Mouse (Mus musculus): ENCODE measurements around the gene Sin3a.
A peak's percentile ranks its signal among the peaks of the same experiment; 100 is the strongest.

Gene Sin3a

DNA sequence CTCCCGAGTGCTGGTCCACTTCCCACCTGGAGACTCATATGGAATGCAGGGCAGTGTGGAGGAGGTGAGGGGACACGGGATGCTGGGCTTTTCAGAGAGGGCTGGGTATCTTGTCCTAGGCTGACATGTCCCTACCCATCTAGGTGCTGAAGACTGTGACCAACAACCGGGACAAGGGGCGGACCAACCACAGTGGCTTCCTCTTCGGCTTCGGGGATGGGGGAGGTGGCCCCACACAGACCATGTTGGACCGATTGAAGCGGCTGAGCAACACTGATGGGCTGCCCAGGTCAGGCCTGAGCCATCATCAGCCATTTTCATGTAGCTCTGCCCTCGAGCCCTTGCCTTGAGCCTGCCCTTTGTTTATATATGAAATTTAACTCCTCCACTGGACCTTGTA is 65.9 kb downstream of the Sin3a start:
- no peak for DNase-seq

DNA sequence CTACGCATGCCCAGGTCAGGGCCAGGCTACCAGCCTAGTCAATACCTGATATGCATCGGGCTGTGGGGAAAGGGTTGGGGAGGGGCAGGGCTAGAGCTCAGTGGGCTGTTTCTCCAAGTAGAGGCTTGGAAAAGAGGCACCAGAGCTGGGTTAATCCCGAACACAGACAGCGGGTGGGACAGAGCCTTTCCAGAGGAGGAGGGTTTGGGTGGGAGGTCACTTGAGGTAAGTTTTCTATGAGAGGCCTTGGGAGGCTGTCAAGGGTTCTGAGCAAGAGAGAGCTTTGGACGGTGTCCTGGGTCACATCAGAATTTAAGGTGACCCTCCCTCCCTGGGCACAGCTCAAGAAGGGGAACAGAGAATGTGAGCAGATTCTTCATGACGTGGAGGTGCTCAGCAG is 66.7 kb downstream of the Sin3a start:
- no peak for DNase-seq

DNA sequence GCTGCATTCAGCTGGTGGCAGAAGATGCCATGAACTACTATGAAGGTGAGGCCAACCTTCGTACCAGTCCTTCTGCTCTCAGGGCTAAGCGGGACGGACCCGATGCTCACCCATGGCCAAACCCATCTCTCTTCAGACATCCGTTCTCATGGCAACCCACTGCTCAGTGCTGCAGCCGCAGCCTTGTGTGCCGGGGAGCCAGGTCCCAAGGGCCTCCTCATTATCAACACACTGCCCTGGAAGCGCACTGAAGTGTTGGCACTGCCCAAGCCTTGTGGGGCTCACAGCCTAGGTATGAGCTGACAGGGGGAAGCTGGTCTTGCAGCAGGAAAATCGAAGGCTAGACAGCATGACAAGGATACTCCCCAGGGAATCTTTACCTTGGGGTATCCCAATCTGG is 67.3 kb downstream of the Sin3a start:
- no peak for DNase-seq

DNA sequence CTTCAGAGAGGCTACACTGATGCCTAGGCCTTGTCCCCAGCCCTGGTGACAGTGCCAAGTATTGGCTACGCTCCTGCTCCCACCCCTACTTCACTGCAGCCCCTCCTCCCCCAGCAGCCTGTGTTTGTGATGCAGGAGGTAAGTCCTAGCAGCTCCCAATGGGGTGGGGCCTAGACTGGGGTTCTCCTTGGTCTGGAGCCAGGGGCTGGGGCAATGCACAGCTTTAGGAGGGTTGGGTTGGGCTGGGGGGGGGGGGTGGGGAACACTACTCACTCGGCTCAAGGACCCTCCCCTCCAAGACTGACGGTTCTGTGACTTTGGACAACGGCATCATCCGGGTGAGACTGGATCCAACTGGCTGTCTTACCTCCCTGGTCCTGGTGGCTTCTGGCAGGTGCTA is 67.7 kb downstream of the Sin3a start:
- DNase-seq, result no peak

DNA sequence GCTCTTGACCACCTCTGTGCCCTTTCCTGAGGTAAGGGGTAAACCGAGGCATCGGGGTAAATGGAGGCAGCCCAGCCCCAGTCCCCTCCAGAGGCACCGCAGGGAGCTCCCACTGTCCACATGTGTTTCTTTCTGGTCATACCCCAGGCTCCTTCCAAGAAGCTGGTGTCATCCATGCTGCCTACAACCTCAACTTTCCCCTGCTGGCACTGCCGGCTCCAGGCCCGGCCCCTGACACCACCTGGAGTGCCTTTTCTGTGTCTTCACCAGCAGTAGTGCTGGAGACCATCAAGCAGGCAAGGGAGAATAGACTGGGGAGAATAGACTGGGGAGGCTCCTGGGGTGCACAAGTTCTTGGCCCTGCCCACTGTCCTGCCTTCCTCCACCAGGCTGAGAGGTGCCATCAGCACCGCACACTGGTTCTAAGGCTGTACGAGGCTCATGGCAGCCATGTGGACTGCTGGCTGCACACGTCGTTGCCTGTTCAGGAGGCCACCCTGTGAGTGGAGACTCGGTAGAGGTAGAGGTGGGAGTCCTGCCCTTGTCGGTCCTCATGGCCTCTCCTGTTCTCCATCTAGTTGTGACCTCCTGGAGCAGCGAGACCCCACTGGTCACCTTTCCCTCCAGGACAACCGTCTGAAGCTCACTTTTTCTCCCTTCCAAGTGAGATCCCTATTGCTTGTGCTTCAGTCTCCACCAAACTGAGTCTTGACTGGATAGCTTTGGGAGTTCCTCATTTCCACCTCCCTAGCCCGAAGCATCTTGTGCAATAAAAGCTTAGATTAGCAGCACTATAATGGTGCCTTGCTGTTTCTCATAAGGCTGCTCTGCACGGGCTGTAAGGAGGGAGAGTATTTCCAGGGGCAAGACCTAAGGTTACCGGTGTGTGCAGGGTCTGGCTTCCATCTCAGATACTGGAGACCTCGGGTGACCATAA is 69.8 kb downstream of the Sin3a start:
- no peak for DNase-seq

DNA sequence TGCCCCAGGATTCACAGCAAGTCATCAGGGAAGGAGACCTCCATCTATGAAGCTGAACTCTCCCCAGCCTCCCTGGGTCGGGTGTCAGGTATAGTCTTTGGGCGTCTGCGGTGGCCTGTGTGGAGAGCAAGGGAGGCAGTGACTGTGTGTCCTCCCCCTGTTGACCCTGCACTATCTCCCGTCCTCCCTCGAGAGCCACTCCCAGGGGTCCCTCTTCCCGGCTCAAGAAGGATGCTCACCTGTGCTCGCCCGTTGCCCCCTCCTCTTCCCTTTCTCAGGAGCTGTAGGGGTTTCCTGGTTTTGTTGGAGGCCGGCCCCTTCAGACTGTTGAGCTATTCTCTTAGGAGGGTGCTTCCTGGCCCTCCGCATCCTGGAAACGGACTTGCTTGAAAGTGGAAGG is 71.4 kb downstream of the Sin3a start:
- no peak for DNase-seq

DNA sequence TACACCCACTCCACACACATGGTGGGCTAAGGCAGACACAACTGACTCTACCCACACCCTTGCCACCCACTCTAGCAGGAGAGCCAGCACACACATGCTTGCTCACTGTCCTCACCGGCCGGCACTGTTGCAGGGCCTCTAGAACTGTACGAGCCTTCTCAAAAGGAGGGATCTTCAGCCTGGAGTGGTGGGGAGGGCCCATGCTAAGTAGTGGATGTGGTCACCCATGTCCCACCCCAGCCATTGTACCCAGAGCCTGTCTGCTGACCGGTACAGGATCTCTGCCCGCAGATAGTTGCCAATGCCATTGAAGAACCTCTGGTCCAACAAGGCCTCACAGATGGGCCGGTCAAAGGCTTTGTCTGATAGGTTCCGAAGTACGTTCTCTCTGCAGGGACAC is 73.0 kb downstream of the Sin3a start:
- no peak for DNase-seq

DNA sequence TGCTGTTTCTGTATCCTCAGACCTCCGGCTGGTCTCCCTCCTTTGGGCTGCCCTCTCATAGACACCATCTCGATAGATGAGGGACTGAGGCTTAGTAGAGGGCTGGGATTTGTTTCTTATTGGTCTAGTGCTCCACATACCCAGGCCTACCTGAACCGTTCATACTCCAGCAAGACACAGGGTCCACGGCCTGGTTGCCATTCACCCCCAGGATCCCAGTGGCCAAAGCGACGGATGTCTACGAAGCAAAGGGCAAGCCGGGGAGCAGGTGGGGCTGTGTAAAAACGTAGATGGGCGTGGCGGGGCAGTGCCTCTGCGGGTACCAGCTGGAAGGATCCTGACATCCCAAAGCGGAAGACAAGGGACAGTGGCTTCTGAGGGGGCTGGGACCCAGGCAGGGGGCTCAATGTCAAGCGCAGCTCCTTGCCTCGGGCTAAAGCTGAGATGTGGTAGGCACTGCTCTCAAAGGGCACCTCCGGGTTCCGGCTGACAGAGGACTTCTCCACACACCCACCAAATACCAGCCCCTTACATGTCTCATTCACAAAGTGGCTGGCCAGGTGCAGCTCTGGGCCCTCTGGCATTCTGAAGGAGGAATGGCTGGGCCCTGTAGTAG is 74.7 kb downstream of the Sin3a start:
- no peak for DNase-seq

DNA sequence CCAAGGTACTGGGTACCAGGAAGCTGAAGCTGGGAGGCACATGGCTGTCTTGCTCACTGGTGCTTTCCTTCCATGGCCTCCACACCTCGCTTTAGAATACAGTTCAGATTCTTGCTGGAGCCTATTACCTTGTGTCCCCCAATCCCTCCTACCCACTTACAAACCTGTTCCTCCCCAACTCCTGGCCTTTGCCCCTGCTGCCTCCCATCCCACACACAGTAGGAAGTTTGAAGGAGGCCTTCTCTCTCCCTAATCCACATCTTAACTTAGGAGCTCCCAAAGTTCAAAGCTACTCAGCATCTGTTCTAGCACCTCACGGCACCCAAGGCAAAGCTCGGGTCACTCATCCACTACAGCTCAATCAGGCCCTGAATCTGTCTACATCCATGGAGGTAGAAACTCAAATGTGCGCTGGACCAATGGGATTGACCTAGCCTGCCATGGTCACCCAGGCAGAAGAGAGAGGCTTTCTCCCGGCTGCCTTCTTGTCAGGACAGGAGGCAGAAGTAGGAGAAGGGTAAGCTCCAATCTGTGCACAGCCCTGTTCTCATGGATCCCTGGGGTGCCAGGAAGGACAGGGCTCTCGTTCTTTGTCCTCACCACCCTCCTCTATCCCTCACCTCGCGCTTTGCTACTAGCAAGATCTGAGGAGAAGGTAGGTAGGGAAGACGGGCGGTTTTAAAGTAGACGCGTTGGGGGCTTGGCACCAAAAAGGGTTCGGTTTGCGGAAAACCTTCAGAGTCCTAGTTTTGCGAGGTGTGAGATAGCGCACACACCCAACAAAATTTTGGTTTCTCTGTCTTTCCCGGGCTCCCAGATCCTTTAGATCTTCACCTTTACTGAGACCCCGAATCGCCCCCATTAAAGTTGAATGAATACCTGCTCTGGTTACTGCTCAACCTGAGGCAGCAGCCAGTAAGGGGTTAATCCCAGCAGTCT is 75.6 kb downstream of the Sin3a start:
- no peak for DNase-seq

DNA sequence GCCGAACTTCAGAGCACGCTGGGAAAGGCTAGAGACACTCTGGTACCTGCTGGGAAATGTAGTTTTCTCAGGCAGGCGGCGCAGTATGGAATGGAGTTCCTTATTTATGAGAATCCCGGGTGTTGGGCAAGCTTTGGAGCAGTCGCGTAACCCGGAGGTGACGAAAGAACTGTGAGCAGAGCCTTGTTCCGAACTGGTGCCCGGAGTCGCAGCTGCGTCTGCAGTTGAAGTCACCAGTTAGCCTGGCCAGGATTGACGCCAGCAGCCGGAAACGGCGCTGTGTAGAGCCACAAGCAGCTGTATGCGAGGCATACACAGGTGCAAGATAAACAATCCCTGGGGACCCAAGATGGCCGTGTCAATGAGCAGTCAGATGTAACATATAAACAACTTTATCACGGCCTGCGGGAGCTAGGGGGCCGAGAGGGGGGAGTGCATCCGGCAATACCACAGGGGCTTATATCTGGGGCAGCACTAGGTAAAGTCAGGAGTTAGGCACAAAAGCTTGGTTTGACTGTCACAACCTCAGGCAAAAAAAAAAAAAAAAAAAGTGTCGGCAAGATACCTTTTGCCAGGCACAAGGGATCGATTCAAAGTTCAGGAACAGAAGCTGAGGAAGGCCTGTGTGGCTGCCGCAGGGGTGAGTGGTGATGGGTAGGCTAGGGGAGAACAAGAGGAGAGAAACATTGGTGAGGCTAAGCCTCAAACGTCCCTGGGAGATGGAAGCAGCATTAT is 76.5 kb downstream of the Sin3a start, which contains the start of gene Neil1:
Gene Neil1, minus strand, starts transcription at position 162 of the 735 bp plus-strand sequence.
- peak; percentile 75 for DNase-seq

DNA sequence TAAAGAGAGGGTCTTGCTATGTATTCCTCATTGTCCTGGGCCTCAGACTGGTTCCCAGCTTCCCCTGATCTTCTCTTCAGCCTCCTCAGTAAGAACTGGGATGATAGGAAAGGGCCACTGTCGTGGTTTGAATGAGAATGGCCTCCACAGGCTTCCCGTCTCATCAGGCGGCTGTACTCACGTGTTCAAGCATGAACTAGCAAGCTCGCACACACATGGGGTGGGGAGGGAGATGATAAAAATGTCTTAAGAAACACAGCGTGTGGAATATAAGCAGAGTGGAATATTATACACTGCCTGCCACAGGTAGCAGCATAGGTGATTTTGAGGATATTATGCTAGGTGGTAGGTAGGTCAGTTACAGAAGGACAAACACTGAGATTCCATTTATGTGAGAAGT is 77.2 kb downstream of the Sin3a start:
- no peak for DNase-seq

DNA sequence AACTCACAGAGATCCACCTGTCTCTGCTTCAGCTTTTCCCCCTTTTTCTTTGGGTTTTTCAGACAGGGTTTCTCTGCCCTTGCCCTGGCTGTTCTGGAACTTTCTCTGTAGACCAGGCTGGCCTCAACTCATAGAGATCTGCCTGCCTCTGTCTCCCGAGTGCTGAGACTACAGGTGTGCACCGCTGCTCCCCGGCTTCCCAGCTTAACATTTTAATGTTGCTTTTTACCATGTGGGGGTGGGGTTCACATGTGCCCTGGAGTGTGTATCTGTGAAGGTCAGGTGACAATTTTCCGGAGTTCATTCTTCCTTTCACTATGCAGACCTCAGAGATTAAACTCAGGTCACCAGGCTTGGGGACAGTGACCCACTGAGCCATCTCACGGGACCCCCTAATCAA is 78.4 kb downstream of the Sin3a start:
- DNase-seq, result no peak

DNA sequence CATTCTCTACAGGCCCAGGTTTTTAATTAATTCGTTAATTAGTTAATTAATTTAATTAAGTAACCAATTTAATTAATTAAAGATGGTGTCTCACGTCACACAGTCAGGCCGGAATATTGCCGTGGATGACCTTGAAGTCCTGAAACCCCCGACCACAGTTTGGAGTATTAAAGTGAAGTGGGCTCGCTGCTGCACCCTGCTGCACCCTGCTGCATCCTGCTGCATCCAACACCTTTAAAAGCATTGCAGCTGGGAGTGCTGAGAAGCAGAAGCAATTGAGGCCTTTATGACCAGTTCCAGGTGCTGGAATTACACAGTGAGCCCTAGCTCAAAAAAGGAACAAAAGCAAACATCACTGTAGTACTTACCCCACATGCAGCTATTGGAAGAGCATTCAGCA is 80.5 kb downstream of the Sin3a start:
- no peak for DNase-seq

DNA sequence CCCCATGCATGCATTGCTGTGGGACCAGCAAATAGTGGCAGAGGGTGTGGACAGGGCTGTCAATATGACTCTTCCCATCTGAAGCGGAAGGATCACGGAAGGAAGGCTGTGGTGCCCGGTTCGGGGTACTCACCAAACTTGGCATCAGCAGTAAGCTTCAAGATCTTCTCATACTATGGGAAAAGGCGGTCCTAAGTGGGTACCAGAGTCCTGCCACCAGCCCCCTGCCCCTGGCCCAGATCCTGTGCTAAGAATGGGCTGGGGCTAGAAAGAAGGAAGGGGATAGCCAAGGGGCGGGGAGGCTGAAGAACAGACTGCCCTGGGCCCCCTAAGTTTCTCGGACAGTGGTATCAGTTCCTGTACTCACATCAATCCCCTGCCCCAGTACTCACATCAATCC is 84.5 kb downstream of the Sin3a start:
- DNase-seq, result no peak

DNA sequence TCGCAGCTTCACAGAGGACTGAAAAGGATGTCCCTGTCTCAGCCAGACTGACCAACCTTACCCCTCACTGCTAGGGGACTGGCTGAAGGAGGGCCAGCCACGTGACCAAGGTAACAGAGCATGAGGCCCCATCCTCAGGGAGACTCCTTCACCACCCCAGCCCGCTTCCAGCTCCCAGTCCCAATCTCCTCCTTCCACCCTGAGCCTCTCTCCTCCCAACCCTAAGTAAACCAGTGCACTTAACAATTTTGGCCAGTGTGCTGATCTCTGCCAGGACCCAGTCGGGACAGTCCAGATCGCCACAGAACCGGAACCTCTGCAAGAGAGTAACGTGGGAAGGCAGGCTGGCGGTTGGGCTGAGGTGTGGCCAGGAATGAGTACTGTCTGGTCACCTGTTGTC is 85.0 kb downstream of the Sin3a start:
- DNase-seq, result no peak

DNA sequence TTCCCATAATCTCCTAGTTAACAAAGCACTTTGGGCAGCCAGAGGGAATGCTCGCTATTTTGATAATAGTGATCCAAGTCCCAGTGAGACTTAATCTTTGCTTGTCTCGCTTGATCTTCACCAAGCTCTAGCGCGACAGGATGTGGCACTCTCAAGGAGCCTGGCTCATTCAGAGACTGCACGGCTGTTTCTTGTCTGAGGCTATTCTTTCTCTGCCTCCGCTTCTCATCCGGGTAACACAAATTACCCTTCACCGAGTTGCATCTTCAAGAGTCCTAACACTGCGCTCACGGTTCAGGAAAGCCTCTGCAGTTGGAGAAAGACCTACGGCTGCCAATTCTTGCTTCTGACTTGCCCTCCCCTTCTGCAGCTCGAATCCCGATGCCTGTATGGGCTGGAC is 85.7 kb downstream of the Sin3a start:
- no peak for DNase-seq

DNA sequence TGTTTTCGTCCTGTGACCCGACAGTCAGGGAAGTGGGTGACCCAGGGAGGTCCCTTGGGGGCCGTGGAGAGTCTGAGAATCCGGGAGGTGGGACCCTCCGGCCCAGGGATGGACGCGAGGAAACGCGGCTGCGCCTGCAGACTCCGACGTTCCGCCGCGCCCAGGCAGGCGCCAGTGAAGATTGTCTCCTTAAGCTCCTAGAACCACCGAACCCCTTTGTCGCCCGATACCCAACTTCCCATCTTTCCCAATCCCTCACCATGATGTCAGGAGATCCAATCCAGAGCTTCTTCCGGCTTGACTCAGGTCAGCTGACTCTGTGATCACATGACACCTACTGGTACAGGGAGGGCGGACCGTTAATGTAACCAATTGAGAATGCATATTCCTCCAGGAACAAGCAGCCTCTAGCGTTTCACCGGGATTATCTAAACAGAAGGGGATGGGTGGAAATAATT is 86.2 kb downstream of the Sin3a start, which contains the start of gene Commd4:
Gene Commd4, minus strand, starts transcription at position 319 of the 458 bp plus-strand sequence.
- peak; percentile 95 for DNase-seq

DNA sequence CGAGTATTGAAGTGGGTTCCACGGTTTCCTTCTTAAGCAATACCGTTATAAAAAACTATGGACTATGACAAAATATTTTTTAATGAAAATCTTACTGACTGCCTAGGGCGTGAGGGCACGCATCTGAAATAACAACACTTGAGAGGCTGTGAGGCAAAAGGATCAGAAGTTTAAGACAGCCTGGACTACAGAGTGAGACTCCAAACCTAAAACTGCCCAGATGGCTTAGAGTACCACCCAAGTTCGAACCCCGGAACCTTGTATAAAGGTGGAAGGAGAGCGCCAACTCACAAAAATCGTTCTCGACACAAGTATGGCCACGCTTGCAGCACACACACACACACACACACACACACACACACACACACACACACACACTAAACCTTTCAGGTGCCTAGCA is 86.7 kb downstream of the Sin3a start:
- no peak for DNase-seq

DNA sequence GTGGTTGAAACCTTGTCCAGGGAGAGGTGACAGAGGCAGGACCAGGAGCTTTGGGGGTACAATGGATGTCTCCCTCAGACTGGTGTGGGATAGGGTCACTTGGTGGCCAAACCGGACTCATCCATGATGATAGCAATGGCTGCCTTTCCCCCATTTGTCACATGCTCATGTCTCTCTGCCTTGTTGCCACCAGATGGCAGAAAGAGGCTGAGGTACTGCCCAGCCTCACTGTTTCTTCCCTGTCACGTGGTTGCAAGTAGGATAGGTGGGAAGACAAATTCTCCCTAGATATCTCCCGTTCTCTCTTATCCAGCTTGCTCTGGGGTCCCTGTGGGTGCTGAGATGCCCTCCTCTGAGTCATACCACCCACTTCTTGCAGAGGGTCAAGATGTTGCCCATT is 90.7 kb downstream of the Sin3a start:
- DNase-seq, result no peak

DNA sequence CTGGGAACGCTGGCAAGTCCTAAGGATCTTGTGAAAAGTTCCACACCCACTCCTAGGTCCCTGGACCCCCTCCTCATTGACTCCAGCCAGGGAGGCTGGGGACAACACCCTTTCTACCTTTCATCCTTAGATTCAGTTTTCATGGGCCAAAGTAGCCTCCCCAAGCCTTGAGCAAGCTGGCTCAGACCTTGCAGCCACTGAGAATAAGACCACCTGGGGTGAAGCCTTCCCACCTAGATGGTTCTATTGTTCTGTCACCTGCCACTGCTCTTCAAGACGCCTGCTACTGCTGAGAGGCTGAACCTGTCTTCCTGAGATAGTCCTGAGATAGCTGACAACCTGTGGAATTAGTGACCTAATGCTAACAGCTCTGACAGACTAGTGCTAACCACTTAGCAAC is 91.3 kb downstream of the Sin3a start:
- DNase-seq, result no peak

DNA sequence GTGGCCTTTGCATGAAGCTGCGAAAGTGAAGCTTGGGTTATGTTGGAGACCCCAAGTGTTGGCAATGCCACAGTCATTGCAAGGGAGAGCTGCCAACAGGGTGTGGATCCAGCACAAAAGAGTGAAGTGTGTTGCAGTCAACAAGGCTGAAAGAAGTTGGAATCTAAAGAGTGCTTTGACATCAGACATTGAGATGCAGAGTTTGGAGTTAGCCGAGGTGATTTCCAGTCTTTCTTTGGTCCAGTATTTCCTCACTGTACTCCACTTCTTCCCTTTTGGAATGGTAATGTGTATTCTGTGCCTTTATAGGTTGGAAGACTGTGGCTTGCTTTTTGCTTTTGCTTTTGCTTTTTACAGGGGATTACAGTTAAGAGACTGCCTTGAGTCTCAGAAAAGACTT is 94.3 kb downstream of the Sin3a start:
- no peak for DNase-seq

DNA sequence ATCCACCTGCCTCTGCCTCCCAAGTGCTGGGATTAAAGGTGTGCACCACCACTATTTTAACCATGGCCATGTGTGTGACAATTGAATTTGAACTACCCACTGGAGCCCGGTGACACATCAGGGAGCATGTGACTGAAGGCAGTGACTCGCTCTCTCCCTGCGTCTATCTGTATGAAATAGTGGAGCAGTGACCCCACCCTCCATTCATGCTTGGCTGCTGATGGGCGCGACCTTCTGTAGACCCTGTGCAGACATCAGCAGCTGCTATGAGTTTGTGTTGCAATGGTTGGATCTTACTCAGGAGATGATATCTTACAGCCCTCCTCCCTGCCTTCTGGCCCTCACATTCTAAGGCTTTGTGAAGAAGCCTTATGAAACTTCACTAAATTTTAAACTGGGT is 96.6 kb downstream of the Sin3a start:
- no peak for DNase-seq

Data from right cerebral cortex, postnatal 14 days (tissue).